Mouse (Mus musculus) MEL (cell line): Measurements from ENCODE around the gene Prr5l.

ENCODE experiments used
- CTCF ChIP-seq, 3 experiments: IDR thresholded peaks in 2 of 3; conservative IDR thresholded peaks in 1 of 3; 2 replicates each; pipeline ENCODE4 v1.5.1; 2011 to 2012; ENCODE audit warnings: low read length in 3 of 3, low read depth in 2 of 3, mild to moderate bottlenecking in 2 of 3, improper control_type of control experiment in 1 of 3, inconsistent platforms in 1 of 3, mixed read lengths in 1 of 3, moderate library complexity in 1 of 3; ENCODE audit not compliant: control insufficient read depth in 1 of 3, insufficient read depth in 1 of 3, poor library complexity in 1 of 3, severe bottlenecking in 1 of 3
- EP300 ChIP-seq, 2 experiments: IDR thresholded peaks; 2 replicates each; pipeline ENCODE4 v1.6.1; 2011; ENCODE audit warnings: improper control_type of control experiment in 2 of 2, low read length in 2 of 2, low read depth in 1 of 2, mild to moderate bottlenecking in 1 of 2
- JUND ChIP-seq: IDR thresholded peaks from 2 replicates; pipeline ENCODE4 v1.6.1; 2011; ENCODE audit warnings: low read depth, mild to moderate bottlenecking, improper control_type of control experiment, low read length
- MAZ ChIP-seq: IDR thresholded peaks from 2 replicates; pipeline ENCODE4 v1.6.1; 2012; ENCODE audit warnings: low read depth, mild to moderate bottlenecking, inconsistent platforms, low read length, improper control_type of control experiment
- MYB ChIP-seq: IDR thresholded peaks from 2 replicates; pipeline ENCODE4 v1.6.1; 2011; ENCODE audit warnings: mild to moderate bottlenecking, low read depth, low read length, improper control_type of control experiment
- POLR2A ChIP-seq, 2 experiments: IDR thresholded peaks; 2 replicates each; pipeline ENCODE4 v1.6.1; 2011 to 2012; ENCODE audit warnings: low read length in 2 of 2, mild to moderate bottlenecking in 2 of 2, control low read depth in 1 of 2, improper control_type of control experiment in 1 of 2, low read depth in 1 of 2, moderate library complexity in 1 of 2; ENCODE audit not compliant: control insufficient read depth in 1 of 2, insufficient read depth in 1 of 2, poor library complexity in 1 of 2
- POLR2AphosphoS2 ChIP-seq: IDR thresholded peaks from 2 replicates; pipeline ENCODE4 v1.6.1; 2011; ENCODE audit warnings: low read length, improper control_type of control experiment
- POLR2AphosphoS5 ChIP-seq: IDR thresholded peaks from 2 replicates; pipeline ENCODE4 v1.6.1; 2012; ENCODE audit warnings: low read depth, borderline replicate concordance, mild to moderate bottlenecking, inconsistent platforms, low read length, moderate library complexity, mixed read lengths
- TBP ChIP-seq: IDR thresholded peaks from 2 replicates; pipeline ENCODE4 v1.8.0; 2011; ENCODE audit warnings: low read depth, low read length, improper control_type of control experiment
- TCF12 ChIP-seq: IDR thresholded peaks from 2 replicates; pipeline ENCODE4 v1.6.1; 2014; ENCODE audit warnings: low read depth, mild to moderate bottlenecking, inconsistent platforms, low read length, improper control_type of control experiment, moderate library complexity
- USF1 ChIP-seq: IDR thresholded peaks from 2 replicates; pipeline ENCODE4 v1.6.1; 2014; ENCODE audit warnings: low read depth, mild to moderate bottlenecking, inconsistent platforms, low read length, improper control_type of control experiment, moderate library complexity
- ZKSCAN1 ChIP-seq: IDR thresholded peaks from 2 replicates; pipeline ENCODE4 v1.6.1; 2012; ENCODE audit warnings: low read depth, mild to moderate bottlenecking, inconsistent platforms, low read length, improper control_type of control experiment, moderate library complexity
- ZNF384 ChIP-seq: IDR thresholded peaks from 2 replicates; pipeline ENCODE4 v1.6.1; 2012; ENCODE audit warnings: low read depth, mild to moderate bottlenecking, inconsistent platforms, low read length, improper control_type of control experiment

- TF ChIP-seq MYB: no peak
- TF ChIP-seq POLR2AphosphoS2: no peak
- TF ChIP-seq EP300 (IDR thresholded peaks at IDR 0.05; ENCODE audit: low read depth in 1 of 2, low read length in 2 of 2): no peak
- no peak for TF ChIP-seq POLR2A (IDR thresholded peaks at IDR 0.05; ENCODE audit: control insufficient read depth in 1 of 2, insufficient read depth in 1 of 2, low read depth in 1 of 2, low read length in 2 of 2, poor library complexity in 1 of 2)
- no peak for TF ChIP-seq POLR2AphosphoS5
- TF ChIP-seq USF1: no peak
- TF ChIP-seq CTCF (IDR thresholded peaks at IDR 0.05 in 2 of 3, conservative IDR thresholded peaks at IDR 0.05 in 1 of 3; ENCODE audit: control insufficient read depth in 1 of 3, insufficient read depth in 1 of 3, low read depth in 2 of 3, low read length in 3 of 3, poor library complexity in 1 of 3, severe bottlenecking in 1 of 3): no peak
- no peak for TF ChIP-seq TBP
- no peak for TF ChIP-seq ZKSCAN1
- TF ChIP-seq TCF12: no peak
- no peak for TF ChIP-seq MAZ
- no peak for TF ChIP-seq JUND
- TF ChIP-seq ZNF384: no peak
Measured at GRCm38 (mm10) chr2:101684421-101684820, 198.4 kb downstream of the Prr5l start.
